Comparison of ENCODE assay signal across 12 mouse cellular contexts in genomic region chr11:95827168-95827447, GRCm38 (mm10). TPM values are rescaled to one million over a fixed set of nuclear protein-coding genes. Genes with fewer than 3 reads are reported as not detected.
DNase-seq lines count a peak whose midpoint lies in the region; ATAC-seq and TF ChIP-seq lines count a peak whose summit lies in the region.
"Had no signal": no experiment of that assay in that cellular context is flagged by ENCODE, and none has a peak within 500 bp of the region (broad histone marks: within the 10 kb centered on the region; RNA-seq: fewer than 3 reads in every experiment).

No protein-coding gene starts in this region.

- no peak for TF ChIP-seq POLR2A in thymus, adult 2 months (IDR thresholded peaks at IDR 0.05; ENCODE audit: control insufficient read depth, extremely low read depth, insufficient read depth, low read length, poor library complexity)

- H3K27ac ChIP-seq in heart, embryonic 13.5 days (replicated peaks), result peak overlapping the region; percentile 5; the same call in 1 of the 2 replicates
- no peak overlapping the region for H3K27ac ChIP-seq in heart, embryonic 12.5 days (ENCODE audit: poor library complexity, severe bottlenecking)
- H3K27ac ChIP-seq in thymus, adult 2 months (ENCODE audit: control insufficient read depth, insufficient read depth, low read length), result no peak overlapping the region
- peak overlapping the region; percentile 53 for H3K27ac ChIP-seq in liver, embryonic 14.5 days
- H3K27ac ChIP-seq in forebrain, postnatal 0 days (ENCODE audit: low read depth, low read length), result no peak overlapping the region
- H3K27ac ChIP-seq: limb, embryonic 13.5 days; midbrain, embryonic 13.5 days; neural tube, embryonic 12.5 days had no signal

- peak overlapping the region; percentile 44; the same call in 1 of the 2 replicates for H3K9ac ChIP-seq in heart, embryonic 13.5 days
- no peak overlapping the region for H3K9ac ChIP-seq in heart, embryonic 12.5 days
- H3K9ac ChIP-seq in liver, embryonic 14.5 days (replicated peaks), result peak overlapping the region; percentile 96
- H3K9ac ChIP-seq in forebrain, postnatal 0 days, result no peak overlapping the region
- H3K9ac ChIP-seq: limb, embryonic 13.5 days; midbrain, embryonic 13.5 days; neural tube, embryonic 12.5 days had no signal

- peaks cover 80% of the 10 kb centered on the region for H3K27me3 ChIP-seq in heart, embryonic 13.5 days (replicated peaks)
- peaks cover 55% of the 10 kb centered on the region for H3K27me3 ChIP-seq in heart, embryonic 12.5 days (replicated peaks)
- peaks cover 5% of the 10 kb centered on the region; the same call in 1 of the 2 replicates for H3K27me3 ChIP-seq in thymus, adult 2 months (ENCODE audit: control insufficient read depth, insufficient read depth, low read length)
- peaks cover 44% of the 10 kb centered on the region for H3K27me3 ChIP-seq in liver, embryonic 14.5 days (ENCODE audit: control insufficient read depth, insufficient read depth, low read length)
- H3K27me3 ChIP-seq in forebrain, postnatal 0 days (ENCODE audit: insufficient read depth, low read length), result peaks cover 67% of the 10 kb centered on the region

- H3K4me2 ChIP-seq in heart, embryonic 13.5 days, result peak overlapping the region; percentile 41
- H3K4me2 ChIP-seq in heart, embryonic 12.5 days, result no peak overlapping the region
- H3K4me2 ChIP-seq in liver, embryonic 14.5 days (ENCODE audit: low read depth), result peak overlapping the region; percentile 61
- H3K4me2 ChIP-seq in forebrain, postnatal 0 days (ENCODE audit: low read depth), result no peak overlapping the region
- H3K4me2 ChIP-seq: limb, embryonic 13.5 days; midbrain, embryonic 13.5 days; neural tube, embryonic 12.5 days had no signal

- H3K4me3 ChIP-seq in heart, embryonic 13.5 days, result no peak overlapping the region
- H3K4me3 ChIP-seq in heart, embryonic 12.5 days, result no peak overlapping the region
- H3K4me3 ChIP-seq in thymus, adult 2 months (ENCODE audit: control insufficient read depth, insufficient read depth, low read length), result no peak overlapping the region
- H3K4me3 ChIP-seq in liver, embryonic 14.5 days (ENCODE audit: insufficient read depth in 1 of 2, low read depth in 2 of 2, low read length in 2 of 2), result peak overlapping the region; percentile 29 to 33; a peak in 3 of 4 replicates
- no peak overlapping the region for H3K4me3 ChIP-seq in forebrain, postnatal 0 days (ENCODE audit: low read depth, low read length)
- H3K4me3 ChIP-seq: limb, embryonic 13.5 days; midbrain, embryonic 13.5 days; neural tube, embryonic 12.5 days had no signal

- 26% methylated on average over 3 of the region's 3 CpGs for WGBS in heart, embryonic 13.5 days
- 18% methylated on average over 3 of the region's 3 CpGs for WGBS in heart, embryonic 12.5 days
- WGBS in thymus, adult 2 months, result 11% methylated on average over 3 of the region's 3 CpGs
- WGBS in liver, embryonic 14.5 days (ENCODE audit: insufficient replicate concordance), result 9% methylated on average over 3 of the region's 3 CpGs
- WGBS in forebrain, postnatal 0 days, result 44% methylated on average over 3 of the region's 3 CpGs

- TF ChIP-seq EP300 in liver, embryonic 14.5 days (IDR thresholded peaks at IDR 0.05; ENCODE audit: low read depth), result no peak

- H3K9me3 ChIP-seq in heart, embryonic 13.5 days, result no peaks in the 10 kb centered on the region
- no peaks in the 10 kb centered on the region for H3K9me3 ChIP-seq in heart, embryonic 12.5 days (replicated peaks)
- no peaks in the 10 kb centered on the region for H3K9me3 ChIP-seq in liver, embryonic 14.5 days (ENCODE audit: control insufficient read depth, low read length)
- no peaks in the 10 kb centered on the region for H3K9me3 ChIP-seq in forebrain, postnatal 0 days (ENCODE audit: low read length)
- H3K9me3 ChIP-seq: limb, embryonic 13.5 days; midbrain, embryonic 13.5 days; neural tube, embryonic 12.5 days had no signal

- peak; percentile 6 for DNase-seq in thymus, adult 2 months
- DNase-seq in thymus, postnatal 0 days (ENCODE audit: low spot score), result no peak
- DNase-seq in liver, embryonic 14.5 days (ENCODE audit: low read depth in 3 of 3, low spot score in 3 of 3), result no peak
- DNase-seq in forebrain, postnatal 0 days, result no peak
- no peak for DNase-seq in ovary, postnatal 14 days (ENCODE audit: low spot score)

- no peak for TF ChIP-seq CTCF in thymus, adult 2 months (IDR thresholded peaks at IDR 0.05; ENCODE audit: borderline replicate concordance, control insufficient read depth, extremely low read depth, insufficient read depth, low read length, poor library complexity)
- TF ChIP-seq CTCF in liver, embryonic 14.5 days (IDR thresholded peaks at IDR 0.05; ENCODE audit: low read depth), result no peak
- TF ChIP-seq CTCF in forebrain, postnatal 0 days (IDR thresholded peaks at IDR 0.05; ENCODE audit: low read depth), result no peak

- peaks cover 42% of the 10 kb centered on the region for H3K4me1 ChIP-seq in heart, embryonic 13.5 days
- peaks cover 42% of the 10 kb centered on the region for H3K4me1 ChIP-seq in heart, embryonic 12.5 days (replicated peaks)
- peaks cover 52% of the 10 kb centered on the region for H3K4me1 ChIP-seq in thymus, adult 2 months (replicated peaks; ENCODE audit: control insufficient read depth, insufficient read depth, low read length)
- peaks cover 17 to 48% of the 10 kb centered on the region in 2 experiments for H3K4me1 ChIP-seq in liver, embryonic 14.5 days (replicated peaks; ENCODE audit: control insufficient read depth in 2 of 2, insufficient read depth in 2 of 2, low read length in 1 of 2)
- H3K4me1 ChIP-seq in forebrain, postnatal 0 days (ENCODE audit: insufficient read depth), result 0 out of 2 replicates have a peak, but pooled peaks cover 14% of the 10 kb centered on the region

- H3K36me3 ChIP-seq in heart, embryonic 13.5 days, result no peaks in the 10 kb centered on the region
- no peaks in the 10 kb centered on the region for H3K36me3 ChIP-seq in heart, embryonic 12.5 days
- peaks cover 4% of the 10 kb centered on the region for H3K36me3 ChIP-seq in thymus, adult 2 months (ENCODE audit: control insufficient read depth, insufficient read depth, low read length)
- H3K36me3 ChIP-seq in liver, embryonic 14.5 days (replicated peaks; ENCODE audit: control insufficient read depth, insufficient read depth, low read depth), result no peaks in the 10 kb centered on the region
- no peaks in the 10 kb centered on the region for H3K36me3 ChIP-seq in forebrain, postnatal 0 days (ENCODE audit: insufficient read depth)
- H3K36me3 ChIP-seq: limb, embryonic 13.5 days; midbrain, embryonic 13.5 days; neural tube, embryonic 12.5 days had no signal

- no peak for ATAC-seq in heart, embryonic 13.5 days (ENCODE audit: extremely low read depth, insufficient number of reproducible peaks, low FRiP score, low TSS enrichment)
- no peak for ATAC-seq in heart, embryonic 12.5 days (ENCODE audit: insufficient number of reproducible peaks, low FRiP score)
- no peak for ATAC-seq in liver, embryonic 14.5 days (ENCODE audit: insufficient read depth)
- ATAC-seq in forebrain, postnatal 0 days, result no peak
- ATAC-seq: activated CD4-positive, CD25-positive, alpha-beta regulatory T cell, adult 4 months; forebrain, embryonic 16.5 days; midbrain, embryonic 13.5 days had no signal

RNA-seq across cellular contexts. Expression of gene Phospho1, which starts 2.8 kb away (rescaled TPM):
- 1.8 and 2.2 TPM in 2 replicates for polyA plus RNA-seq in heart, embryonic 13.5 days (2015; fragmentation: Nextera tagmentation; extraction: Ambion mirVana)
- 0.65 and 0.66 TPM in 2 replicates for polyA plus RNA-seq in heart, embryonic 12.5 days (2016; fragmentation: Nextera tagmentation; extraction: Ambion mirVana)
- polyA plus RNA-seq in thymus, adult 2 months (2012; rRNA removed), result 24.9 and 42.7 TPM in 2 replicates
- 0.36 and 0.46 TPM in 2 replicates for polyA plus RNA-seq in thymus, postnatal 0 days (2015; fragmentation: Nextera tagmentation; extraction: Ambion mirVana)
- 21.4 and 22.0 TPM in 2 replicates for polyA plus RNA-seq in liver, embryonic 14.5 days (2012; rRNA removed)
- polyA plus RNA-seq in liver, embryonic 14.5 days (2014; fragmentation: Nextera tagmentation; extraction: Ambion mirVana), result 5.7 and 6.6 TPM in 2 replicates
- total RNA-seq in forebrain, postnatal 0 days (2014; rRNA removed), result 0.90 and 2.7 TPM in 2 replicates
- polyA plus RNA-seq in forebrain, postnatal 0 days (2015; fragmentation: Nextera tagmentation; extraction: Ambion mirVana), result not detected in 2 replicates
- polyA plus RNA-seq: activated CD4-positive, CD25-positive, alpha-beta regulatory T cell, adult 4 months; forebrain, embryonic 16.5 days; midbrain, embryonic 13.5 days; neural tube, embryonic 12.5 days had no signal

RNA-seq across cellular contexts. Expression of gene Gngt2, which starts 9.9 kb away (rescaled TPM):
- 36.6 and 41.4 TPM in 2 replicates for polyA plus RNA-seq in heart, embryonic 13.5 days (2015; fragmentation: Nextera tagmentation; extraction: Ambion mirVana)
- polyA plus RNA-seq in heart, embryonic 12.5 days (2016; fragmentation: Nextera tagmentation; extraction: Ambion mirVana), result 39.1 and 39.2 TPM in 2 replicates
- polyA plus RNA-seq in thymus, adult 2 months (2012; rRNA removed), result 28.6 and 32.5 TPM in 2 replicates
- polyA plus RNA-seq in thymus, postnatal 0 days (2015; fragmentation: Nextera tagmentation; extraction: Ambion mirVana), result 92.9 and 111 TPM in 2 replicates
- polyA plus RNA-seq in liver, embryonic 14.5 days (2012; rRNA removed), result 6.9 and 13.0 TPM in 2 replicates
- polyA plus RNA-seq in liver, embryonic 14.5 days (2014; fragmentation: Nextera tagmentation; extraction: Ambion mirVana), result 16.5 and 17.5 TPM in 2 replicates
- total RNA-seq in forebrain, postnatal 0 days (2014; rRNA removed), result 1.0 and 1.6 TPM in 2 replicates
- 1.9 and 2.9 TPM in 2 replicates for polyA plus RNA-seq in forebrain, postnatal 0 days (2015; fragmentation: Nextera tagmentation; extraction: Ambion mirVana)

RNA-seq across cellular contexts. Expression of gene Abi3, which starts 15.2 kb away (rescaled TPM):
- polyA plus RNA-seq in heart, embryonic 13.5 days (2015; fragmentation: Nextera tagmentation; extraction: Ambion mirVana), result 17.0 and 17.3 TPM in 2 replicates
- 22.3 and 26.0 TPM in 2 replicates for polyA plus RNA-seq in heart, embryonic 12.5 days (2016; fragmentation: Nextera tagmentation; extraction: Ambion mirVana)
- polyA plus RNA-seq in thymus, adult 2 months (2012; rRNA removed), result 606 and 690 TPM in 2 replicates
- 181 and 185 TPM in 2 replicates for polyA plus RNA-seq in thymus, postnatal 0 days (2015; fragmentation: Nextera tagmentation; extraction: Ambion mirVana)
- polyA plus RNA-seq in liver, embryonic 14.5 days (2012; rRNA removed), result 4.9 and 6.2 TPM in 2 replicates
- 2.3 and 3.8 TPM in 2 replicates for polyA plus RNA-seq in liver, embryonic 14.5 days (2014; fragmentation: Nextera tagmentation; extraction: Ambion mirVana)
- 0.19 and 0.62 TPM in 2 replicates for total RNA-seq in forebrain, postnatal 0 days (2014; rRNA removed)
- 1.4 and 1.5 TPM in 2 replicates for polyA plus RNA-seq in forebrain, postnatal 0 days (2015; fragmentation: Nextera tagmentation; extraction: Ambion mirVana)

Comparison
In these comparisons a context has a peak if more than half of its experiments do, and no peak if none do; other contexts are left out.
1. H3K27ac ChIP-seq: peak in heart, embryonic 13.5 days (single experiment) and liver, embryonic 14.5 days (single experiment); none in heart, embryonic 12.5 days (single experiment), thymus, adult 2 months (single experiment) and forebrain, postnatal 0 days (single experiment).
2. H3K4me2 ChIP-seq: peak in heart, embryonic 13.5 days (single experiment) and liver, embryonic 14.5 days (single experiment); none in heart, embryonic 12.5 days (single experiment) and forebrain, postnatal 0 days (single experiment).
3. H3K9ac ChIP-seq: peak in heart, embryonic 13.5 days (single experiment) and liver, embryonic 14.5 days (single experiment); none in heart, embryonic 12.5 days (single experiment) and forebrain, postnatal 0 days (single experiment).
4. H3K4me3 ChIP-seq: peak in liver, embryonic 14.5 days (2 of 2); none in heart, embryonic 13.5 days (single experiment), heart, embryonic 12.5 days (single experiment), thymus, adult 2 months (single experiment) and forebrain, postnatal 0 days (single experiment).